Mouse (Mus musculus) small intestine, adult 2 months (tissue): ENCODE measurements around the gene Cmah. TPM values are rescaled to one million over a fixed set of nuclear protein-coding genes. Genes with fewer than 3 reads are reported as not detected.

Experiments used
- H3K27ac ChIP-seq: fragments of 200-500 bp; 2 replicates; pipeline ENCODE4 v1.5.1; 2012; ENCODE audit warnings: low read depth, low read length, control low read depth, inconsistent platforms; ENCODE audit not compliant: insufficient read depth
- H3K27me3 ChIP-seq: fragments of 200-500 bp; 2 replicates; pipeline ENCODE4 v1.6.1; 2012; ENCODE audit warnings: mild to moderate bottlenecking, moderate library complexity, low read length, inconsistent platforms; ENCODE audit not compliant: control insufficient read depth, insufficient read depth
- H3K36me3 ChIP-seq: fragments of 200-500 bp; 2 replicates; pipeline ENCODE4 v1.6.1; 2012; ENCODE audit warnings: mild to moderate bottlenecking, low read length, control low read depth, inconsistent platforms; ENCODE audit not compliant: control insufficient read depth, insufficient read depth
- H3K4me1 ChIP-seq: fragments of 200-500 bp; 2 replicates; pipeline ENCODE4 v1.6.1; 2012; ENCODE audit warnings: low read length, inconsistent platforms, mixed read lengths; ENCODE audit not compliant: control insufficient read depth, insufficient read depth, insufficient read length
- H3K4me3 ChIP-seq: fragments of 200-500 bp; 2 replicates; pipeline ENCODE4 v1.5.1; 2012; ENCODE audit warnings: low read depth, mild to moderate bottlenecking, control low read depth, inconsistent platforms, low read length, moderate library complexity
- CTCF ChIP-seq: fragments of 200-500 bp; IDR thresholded peaks from 2 replicates; pipeline ENCODE4 v1.5.1; 2012; ENCODE audit warnings: low read depth, mild to moderate bottlenecking, control low read depth, inconsistent platforms, low read length, moderate library complexity, mixed read lengths; ENCODE audit not compliant: insufficient replicate concordance, insufficient read length; ENCODE audit errors: extremely low read depth
- POLR2A ChIP-seq: fragments of 200-500 bp; IDR thresholded peaks from 2 replicates; pipeline ENCODE4 v1.6.1; 2012; ENCODE audit warnings: low read depth, mild to moderate bottlenecking, control low read depth, inconsistent platforms, low read length, moderate library complexity
- WGBS: fragments of 180-500 bp; shearing (Covaris S2); methylation state at CpG from one replicate; pipeline ENCODE4 v1.1.7; 2018; 5-methylcytosine and 5-hydroxymethylcytosine counted together
- polyA plus RNA-seq: library from polyadenylated mRNA; depleted of rRNA; stranded (reverse); fragments of >200 nt; gene quantifications from 2 replicates; pipeline ENCODE4 v1.2.3, GENCODE M21; 2012

The Cmah gene
- polyA plus RNA-seq, 1 experiment = 0.70 TPM

DNA sequence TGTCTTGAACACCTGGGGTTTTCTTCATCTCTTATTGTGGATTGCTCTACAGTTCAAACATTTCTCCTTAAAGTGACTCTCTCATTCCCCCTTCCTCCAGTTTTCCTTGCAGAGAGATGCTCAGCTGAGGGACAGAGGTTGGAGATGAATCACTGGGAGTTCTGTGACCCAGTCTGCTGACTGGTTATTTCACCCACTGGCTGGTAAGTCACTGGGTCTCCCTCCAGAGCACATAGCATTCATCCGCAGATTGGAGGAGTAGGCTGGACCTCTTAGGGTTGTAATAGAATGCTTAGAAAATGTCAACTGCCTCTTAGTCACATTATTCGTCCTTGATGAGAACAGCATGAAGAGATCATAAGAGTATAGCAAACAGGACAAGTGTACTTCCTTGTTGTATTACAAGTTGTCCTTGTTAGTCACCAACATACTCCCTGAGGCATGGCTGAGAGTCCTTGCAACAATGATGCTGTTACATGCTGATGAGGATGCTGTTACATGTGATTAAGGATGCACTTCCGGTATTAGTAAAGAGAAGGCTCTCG is 161.4 kb downstream of the Cmah start:
- Histone ChIP-seq H3K27me3 (no peaks in the 10 kb centered on the region), H3K27ac (no peak overlapping the region), H3K4me1 (no peaks in the 10 kb centered on the region), H3K4me3 (no peak overlapping the region), H3K36me3 (no peaks in the 10 kb centered on the region)
- no peak for TF ChIP-seq POLR2A
- TF ChIP-seq CTCF = no peak
- WGBS = 82% methylated on average over 4 of the region's 4 CpGs

DNA sequence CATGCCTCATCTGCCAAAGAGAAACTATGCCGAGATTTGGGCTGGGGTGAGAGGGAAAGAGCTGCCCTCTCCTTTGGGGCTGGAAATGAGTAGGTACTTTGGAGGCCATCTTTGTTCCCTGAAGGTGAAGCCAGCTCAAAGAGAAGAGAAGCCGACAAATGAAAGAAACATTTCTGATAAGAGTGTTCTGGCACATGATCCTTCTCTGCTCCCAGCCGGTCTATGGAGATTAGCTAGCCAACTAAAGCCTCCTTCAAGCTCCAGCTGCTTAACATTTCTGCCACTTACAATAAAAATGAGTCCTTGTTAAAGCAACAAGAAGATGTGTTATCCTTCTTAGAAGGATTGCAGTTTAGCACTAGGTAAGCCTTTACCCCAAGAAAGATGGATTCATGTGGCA is 162.3 kb downstream of the Cmah start:
- Histone ChIP-seq H3K36me3 (no peaks in the 10 kb centered on the region), H3K27me3 (no peaks in the 10 kb centered on the region), H3K4me1 (no peaks in the 10 kb centered on the region), H3K27ac (no peak overlapping the region), H3K4me3 (no peak overlapping the region)
- TF ChIP-seq POLR2A = no peak
- no peak for TF ChIP-seq CTCF
- WGBS = 67% methylated on average over 3 of the region's 3 CpGs

DNA sequence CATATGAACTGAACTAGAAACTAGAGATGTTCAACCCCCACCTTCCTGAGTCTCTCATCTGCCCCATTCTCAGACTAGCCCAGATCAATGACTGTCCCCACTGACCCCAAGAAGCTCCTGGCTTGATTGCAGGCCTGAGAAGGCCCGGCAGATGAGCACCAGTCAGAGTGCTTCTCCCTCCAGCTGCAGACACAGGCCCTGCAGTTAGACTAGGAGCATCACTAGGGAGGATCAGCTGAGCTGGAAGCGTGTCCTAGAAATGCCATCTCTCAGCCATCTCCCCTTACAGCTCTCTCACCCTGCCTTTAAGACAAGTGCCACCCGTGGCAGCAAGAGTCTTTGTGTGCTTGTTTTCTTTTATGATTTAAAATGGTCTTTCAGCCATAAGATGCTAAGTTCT is 162.8 kb downstream of the Cmah start:
- H3K27ac ChIP-seq = no peak overlapping the region
- no peaks in the 10 kb centered on the region for H3K36me3 ChIP-seq
- no peak overlapping the region for H3K4me3 ChIP-seq
- no peaks in the 10 kb centered on the region for H3K4me1 ChIP-seq
- TF ChIP-seq POLR2A (no peak), CTCF (no peak)
- 71% methylated on average over 3 of the region's 3 CpGs for WGBS
- no peaks in the 10 kb centered on the region for H3K27me3 ChIP-seq

DNA sequence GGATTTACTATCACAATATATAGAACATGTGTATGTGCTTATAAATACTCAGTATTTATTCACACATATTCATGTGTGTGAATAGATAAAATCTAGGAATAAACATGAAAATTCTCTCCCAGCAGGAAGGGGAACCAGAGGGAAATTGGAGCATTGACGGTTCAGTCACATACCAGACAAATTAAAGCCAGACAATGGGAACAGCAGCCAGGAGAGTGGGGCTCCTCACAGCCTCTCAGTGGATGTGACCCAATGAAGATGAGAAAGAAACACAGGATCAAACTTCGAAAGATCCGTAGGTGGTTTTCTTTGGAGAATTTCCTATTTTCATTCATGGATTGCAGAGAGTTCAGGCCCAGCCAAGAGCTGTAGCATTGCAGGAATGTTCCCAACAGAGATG is 163.9 kb downstream of the Cmah start:
- Histone ChIP-seq H3K27ac (no peak overlapping the region), H3K27me3 (no peaks in the 10 kb centered on the region), H3K4me1 (no peaks in the 10 kb centered on the region), H3K4me3 (no peak overlapping the region), H3K36me3 (no peaks in the 10 kb centered on the region)
- WGBS = 81% methylated on average over 3 of the region's 3 CpGs
- TF ChIP-seq POLR2A = no peak
- TF ChIP-seq CTCF = no peak

DNA sequence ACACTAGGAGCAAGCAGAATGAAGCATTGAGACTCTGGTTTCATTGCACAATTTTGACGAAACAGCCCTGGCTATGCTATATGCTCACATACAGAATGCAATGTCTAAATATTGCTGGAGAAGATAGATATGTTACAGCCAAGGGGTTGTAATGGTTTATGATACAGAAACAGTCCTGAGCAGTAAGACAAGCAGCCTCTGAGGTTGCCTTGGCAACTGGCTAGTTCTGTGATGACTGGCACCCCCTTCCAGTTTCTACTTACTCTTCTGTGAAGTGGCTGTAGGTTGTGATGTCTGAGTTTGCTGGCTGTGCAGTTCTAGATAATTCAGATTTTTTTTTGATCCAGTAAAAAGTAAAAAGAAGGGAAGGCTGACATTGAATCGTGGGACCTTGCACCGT is 166.6 kb downstream of the Cmah start:
- 86% methylated on average over 3 of the region's 3 CpGs for WGBS
- Histone ChIP-seq H3K4me3 (no peak overlapping the region), H3K36me3 (no peaks in the 10 kb centered on the region), H3K27me3 (no peaks in the 10 kb centered on the region), H3K27ac (no peak overlapping the region), H3K4me1 (no peaks in the 10 kb centered on the region)
- TF ChIP-seq CTCF (no peak), POLR2A (no peak)

DNA sequence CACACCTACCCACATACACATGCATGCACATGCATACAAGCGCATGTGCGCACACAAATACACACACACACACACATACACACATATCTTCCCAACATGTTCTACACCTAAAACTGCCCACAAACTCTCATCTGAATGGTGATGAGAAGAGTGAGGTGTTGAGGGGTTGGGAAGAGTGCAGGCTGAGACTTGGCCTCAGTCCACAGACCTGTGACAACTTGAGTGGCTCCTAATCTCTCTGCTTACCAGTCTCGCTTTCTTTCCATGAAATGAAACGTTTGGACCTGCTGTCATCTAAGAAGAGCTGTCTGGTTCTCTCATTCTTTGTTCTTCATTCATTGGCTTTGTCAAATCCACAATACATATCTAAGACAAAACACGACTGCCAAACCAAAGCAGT is 169.1 kb downstream of the Cmah start:
- no peak for TF ChIP-seq POLR2A
- no peak for TF ChIP-seq CTCF
- H3K36me3 ChIP-seq = no peaks in the 10 kb centered on the region
- H3K4me3 ChIP-seq = no peak overlapping the region
- WGBS = 84% methylated on average over 5 of the region's 5 CpGs
- H3K27me3 ChIP-seq = no peaks in the 10 kb centered on the region
- H3K4me1 ChIP-seq = no peaks in the 10 kb centered on the region
- H3K27ac ChIP-seq = no peak overlapping the region

DNA sequence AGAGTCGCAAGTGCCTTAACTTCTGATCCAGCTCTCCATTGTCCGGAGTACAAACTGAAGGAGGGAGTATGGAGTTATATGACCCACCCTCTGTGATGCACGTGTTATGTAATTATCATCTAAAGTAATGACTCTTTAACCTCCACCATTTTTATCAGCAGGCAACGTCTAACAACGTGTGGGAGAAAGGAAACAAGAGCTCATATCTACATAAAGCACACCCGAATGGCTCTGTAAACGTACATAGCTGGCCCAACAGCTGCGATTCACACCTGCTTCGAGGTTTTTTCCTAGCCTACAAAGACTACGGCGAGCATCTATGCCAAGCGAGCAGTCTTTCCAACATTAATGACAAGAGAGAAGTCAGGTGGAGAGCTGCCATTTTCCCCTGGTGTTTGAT is 169.8 kb downstream of the Cmah start:
- Histone ChIP-seq H3K36me3 (no peaks in the 10 kb centered on the region), H3K27ac (no peak overlapping the region), H3K4me3 (no peak overlapping the region), H3K4me1 (no peaks in the 10 kb centered on the region), H3K27me3 (no peaks in the 10 kb centered on the region)
- 52% methylated on average over 12 of the region's 12 CpGs for WGBS
- TF ChIP-seq CTCF (no peak), POLR2A (no peak)
